Mouse (Mus musculus) CD4-positive, CD25-positive, alpha-beta regulatory T cell, adult 2 months (primary cell): Measurements from ENCODE around the gene Clip3.

ENCODE experiments used
- DNase-seq: peaks from one replicate; pipeline ENCODE4 v3.0.0-alpha.2; 2012; ENCODE audit warnings: low read depth, low spot score

Clip3 gene

GRCm38 (mm10) chr7:30295103-30295502 lies 3.6 kb downstream of the Clip3 start:
- DNase-seq, result no peak

GRCm38 (mm10) chr7:30296816-30297215 lies 5.3 kb downstream of the Clip3 start:
- no peak for DNase-seq

- DNase-seq, result no peak
These were observed 5.7 kb downstream of the Clip3 start for GRCm38 (mm10) chr7:30297266-30297665.

- peak; percentile 79 for DNase-seq
These were observed 9.4 kb downstream of the Clip3 start for GRCm38 (mm10) chr7:30300914-30301313.

GRCm38 (mm10) chr7:30306083-30306779 lies 14.7 kb downstream of the Clip3 start:
- peak; percentile 81 for DNase-seq

GRCm38 (mm10) chr7:30308076-30309005 lies 16.8 kb downstream of the Clip3 start, which contains the start of gene Alkbh6:
TSS of gene Alkbh6 (plus strand) at chr7:30308717.
- DNase-seq, result peak; percentile 97

- DNase-seq, result peak; percentile 16
These were observed 18.0 kb downstream of the Clip3 start for GRCm38 (mm10) chr7:30309395-30310129.

GRCm38 (mm10) chr7:30310136-30310535 lies 18.6 kb downstream of the Clip3 start:
- no peak for DNase-seq

GRCm38 (mm10) chr7:30313666-30314320 lies 22.3 kb downstream of the Clip3 start:
- DNase-seq, result no peak

GRCm38 (mm10) chr7:30314721-30315155 lies 23.2 kb downstream of the Clip3 start, which contains the start of gene Syne4:
TSS of gene Syne4 (plus strand) at chr7:30314807.
- DNase-seq, result no peak

GRCm38 (mm10) chr7:30315559-30316529 lies 24.3 kb downstream of the Clip3 start:
- DNase-seq, result no peak

- no peak for DNase-seq
These were observed 26.6 kb downstream of the Clip3 start for GRCm38 (mm10) chr7:30318142-30318541.

GRCm38 (mm10) chr7:30320946-30321345 lies 29.4 kb downstream of the Clip3 start:
- no peak for DNase-seq

- peak; percentile 93 for DNase-seq
These were observed 30.2 kb downstream of the Clip3 start, which contains the start of gene E130208F15Rik for GRCm38 (mm10) chr7:30321539-30322284. TSS of gene E130208F15Rik (plus strand) at chr7:30321740.

- peak; percentile 98 for DNase-seq
These were observed 30.7 kb downstream of the Clip3 start for GRCm38 (mm10) chr7:30322285-30322667.

- DNase-seq, result peak; percentile 89
These were observed 31.3 kb downstream of the Clip3 start for GRCm38 (mm10) chr7:30322865-30323264.

GRCm38 (mm10) chr7:30323795-30324194 lies 32.3 kb downstream of the Clip3 start, which contains the start of gene Sdhaf1:
TSS of gene Sdhaf1 (minus strand) at chr7:30323895.
- DNase-seq, result no peak

- DNase-seq, result no peak
These were observed 32.9 kb downstream of the Clip3 start for GRCm38 (mm10) chr7:30324300-30324944.

- DNase-seq, result peak; percentile 82
These were observed 33.8 kb downstream of the Clip3 start for GRCm38 (mm10) chr7:30325364-30325763.
